In the genomic region with DNA sequence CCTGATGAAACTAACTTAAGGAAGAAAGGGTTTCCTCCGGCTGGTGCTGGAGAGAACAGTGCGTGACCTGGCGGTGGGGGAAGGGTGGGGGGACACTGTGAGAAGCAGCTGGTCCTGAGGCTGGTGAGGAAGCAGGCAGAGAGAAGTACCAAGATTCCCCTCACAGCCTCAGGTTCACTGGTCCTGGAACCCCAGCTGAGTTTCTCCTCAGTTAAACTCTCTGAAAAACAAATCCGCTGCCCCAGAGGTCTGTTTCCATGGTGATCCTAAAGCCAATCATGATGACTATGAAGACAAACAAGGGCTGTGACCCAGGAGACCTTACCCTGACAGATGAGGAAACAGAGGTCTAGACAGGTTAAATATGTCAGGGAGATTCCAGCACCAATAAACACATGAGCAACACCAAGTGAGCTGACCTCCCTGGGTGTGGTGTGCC, we compare ENCODE assay signal across 11 mouse cellular contexts. TPM values are rescaled to one million over a fixed set of nuclear protein-coding genes. Genes with fewer than 3 reads are reported as not detected.
A peak's percentile ranks its signal among the peaks of the same experiment; 100 is the strongest.
DNase-seq lines count a peak whose midpoint lies in the region; ATAC-seq and TF ChIP-seq lines count a peak whose summit lies in the region.
"Had no signal": no experiment of that assay in that cellular context is flagged by ENCODE, and none has a peak within 500 bp of the region (broad histone marks: within the 10 kb centered on the region; RNA-seq: fewer than 3 reads in every experiment).

No protein-coding gene starts in this region.

- H3K9ac ChIP-seq in liver, postnatal 0 days (replicated peaks) = no peak overlapping the region
- H3K9ac ChIP-seq: forebrain, embryonic 12.5 days had no signal

- 28% methylated on average over 4 of the region's 4 CpGs for WGBS in liver, postnatal 0 days (ENCODE audit: insufficient replicate concordance)

- H3K36me3 ChIP-seq in liver, postnatal 0 days (replicated peaks; ENCODE audit: insufficient read depth, low read length) = no peaks in the 10 kb centered on the region
- H3K36me3 ChIP-seq: forebrain, embryonic 12.5 days had no signal

- H3K27me3 ChIP-seq in liver, postnatal 0 days (ENCODE audit: insufficient read depth, low read length) = no peaks in the 10 kb centered on the region
- H3K27me3 ChIP-seq: forebrain, embryonic 12.5 days had no signal

- peak overlapping the region; percentile 68 for H3K27ac ChIP-seq in liver, postnatal 0 days (ENCODE audit: low read depth)
- H3K27ac ChIP-seq: forebrain, embryonic 12.5 days had no signal

- peaks cover 11% of the 10 kb centered on the region for H3K4me1 ChIP-seq in liver, postnatal 0 days (ENCODE audit: insufficient read depth)

- H3K4me2 ChIP-seq in liver, postnatal 0 days (ENCODE audit: low read depth, low read length) = no peak overlapping the region
- H3K4me2 ChIP-seq: forebrain, embryonic 12.5 days had no signal

- peak; percentile 83 for ATAC-seq in liver, postnatal 0 days

- no peak for TF ChIP-seq EP300 in liver, postnatal 0 days (IDR thresholded peaks at IDR 0.05; ENCODE audit: low read depth)

- H3K9me3 ChIP-seq in liver, postnatal 0 days (ENCODE audit: low read length) = no peaks in the 10 kb centered on the region
- H3K9me3 ChIP-seq: forebrain, embryonic 12.5 days had no signal

- H3K4me3 ChIP-seq in liver, postnatal 0 days (ENCODE audit: low read depth, low read length) = no peak overlapping the region
- H3K4me3 ChIP-seq: forebrain, embryonic 12.5 days had no signal

- peak; percentile 17 for DNase-seq in adrenal gland, adult 2 months
- no peak for DNase-seq in adrenal gland, adult 8-10 months
- DNase-seq in A20 (ENCODE audit: low read depth, low spot score) = peak; percentile 96
- peak; percentile 69 for DNase-seq in embryo, embryonic 9.5 days (ENCODE audit: extremely low spot score)
- peak; percentile 55 for DNase-seq in liver, postnatal 0 days
- DNase-seq in ovary, postnatal 10 days (ENCODE audit: low spot score) = no peak
- no peak for DNase-seq in gastrocnemius, adult 8-10 months (ENCODE audit: low spot score in 2 of 2)
- DNase-seq in retina, postnatal 1 day = no peak
- DNase-seq: heart, postnatal 10 days; kidney, adult 8-10 months had no signal

- no peak for TF ChIP-seq CTCF in liver, postnatal 0 days (IDR thresholded peaks at IDR 0.05; ENCODE audit: low read depth)

RNA-seq across cellular contexts. Expression of a gene that starts 15.8 kb away (rescaled TPM):
- total RNA-seq in adrenal gland, adult 2 months (2021) = 100 to 1,000 TPM; 105 to 127 TPM
- polyA plus RNA-seq in adrenal gland, adult 2 months (2012; rRNA removed) = 20.4 and 31.8 TPM in 2 replicates
- 100 to 1,000 TPM; 129 to 144 (median 136) TPM for total RNA-seq in adrenal gland, adult 8-10 months (2022)
- 11.6 TPM in 2 replicates for polyA plus RNA-seq in liver, postnatal 0 days (2015; fragmentation: Nextera tagmentation; extraction: Ambion mirVana)
- 1 to 10 TPM; 3.0 to 3.5 (median 3.3) TPM for total RNA-seq in gastrocnemius, adult 8-10 months (2022)

Comparison
In these comparisons a context has a peak if more than half of its experiments do, and no peak if none do; other contexts are left out.
1. DNase-seq: peak in adrenal gland, adult 2 months (single experiment), A20 (single experiment), embryo, embryonic 9.5 days (single experiment) and liver, postnatal 0 days (single experiment); none in adrenal gland, adult 8-10 months (single experiment), ovary, postnatal 10 days (single experiment), gastrocnemius, adult 8-10 months (0 of 2) and retina, postnatal 1 day (single experiment).
2. RNA of a gene that starts 15.8 kb away (total RNA-seq): 129 to 144 TPM in adrenal gland, adult 8-10 months and 105 to 127 TPM in adrenal gland, adult 2 months; 3.0 to 3.5 TPM in gastrocnemius, adult 8-10 months; every median in the first group is over 10 times any median in the second.